Mouse (Mus musculus) ES-Bruce4 (cell line): ENCODE data around the gene D930007J09Rik. TPM values are rescaled to one million over a fixed set of nuclear protein-coding genes. Genes with fewer than 3 reads are reported as not detected.

Experiments used
- H3K27ac ChIP-seq: 2 replicates; pipeline ENCODE4 v1.5.1; 2012; ENCODE audit warnings: low read length, inconsistent platforms; ENCODE audit not compliant: insufficient read depth
- H3K27me3 ChIP-seq: 2 replicates; pipeline ENCODE4 v1.6.1; 2012; ENCODE audit warnings: mild to moderate bottlenecking, low read length, inconsistent platforms; ENCODE audit not compliant: control insufficient read depth, poor library complexity, insufficient read depth, severe bottlenecking
- H3K36me3 ChIP-seq: 2 replicates; pipeline ENCODE4 v1.6.1; 2012; ENCODE audit warnings: inconsistent platforms, mild to moderate bottlenecking, low read length, moderate library complexity; ENCODE audit not compliant: control insufficient read depth, poor library complexity, insufficient read depth, severe bottlenecking
- H3K4me1 ChIP-seq: one replicate; pipeline ENCODE4 v1.8.1; 2011; ENCODE audit warnings: low read length; ENCODE audit not compliant: control insufficient read depth, insufficient read depth
- H3K4me3 ChIP-seq: 2 replicates; pipeline ENCODE4 v1.5.1; 2011; ENCODE audit warnings: low read depth, mild to moderate bottlenecking, low read length
- H3K9ac ChIP-seq: 2 replicates; pipeline ENCODE4 v1.6.1; 2012; ENCODE audit warnings: low read depth, mild to moderate bottlenecking, inconsistent platforms; ENCODE audit not compliant: poor library complexity, severe bottlenecking
- H3K9me3 ChIP-seq: replicated peaks from 2 replicates; pipeline ENCODE4 v1.6.1; 2012; ENCODE audit warnings: mild to moderate bottlenecking, low read length, inconsistent platforms; ENCODE audit not compliant: control insufficient read depth, poor library complexity, insufficient read depth, severe bottlenecking
- CTCF ChIP-seq: IDR thresholded peaks from one replicate; pipeline ENCODE4 v1.8.1; 2011; ENCODE audit warnings: low read depth, low read length
- EP300 ChIP-seq: IDR thresholded peaks from 2 replicates; pipeline ENCODE4 v1.6.1; 2011; ENCODE audit warnings: low read depth, low read length; ENCODE audit not compliant: insufficient read depth
- POLR2A ChIP-seq: IDR thresholded peaks from one replicate; pipeline ENCODE4 v1.8.1; 2011; ENCODE audit warnings: low read length; ENCODE audit not compliant: insufficient read depth
- polyA plus RNA-seq: library from polyadenylated mRNA; stranded (reverse); fragments of >200 nt; gene quantifications from 2 replicates; pipeline ENCODE4 v1.2.4, GENCODE M21; 2011; ENCODE audit warnings: low read depth; ENCODE audit not compliant: missing spikeins, insufficient read depth, insufficient read length

The D930007J09Rik gene
- polyA plus RNA-seq, 1 experiment, result not detected

DNA sequence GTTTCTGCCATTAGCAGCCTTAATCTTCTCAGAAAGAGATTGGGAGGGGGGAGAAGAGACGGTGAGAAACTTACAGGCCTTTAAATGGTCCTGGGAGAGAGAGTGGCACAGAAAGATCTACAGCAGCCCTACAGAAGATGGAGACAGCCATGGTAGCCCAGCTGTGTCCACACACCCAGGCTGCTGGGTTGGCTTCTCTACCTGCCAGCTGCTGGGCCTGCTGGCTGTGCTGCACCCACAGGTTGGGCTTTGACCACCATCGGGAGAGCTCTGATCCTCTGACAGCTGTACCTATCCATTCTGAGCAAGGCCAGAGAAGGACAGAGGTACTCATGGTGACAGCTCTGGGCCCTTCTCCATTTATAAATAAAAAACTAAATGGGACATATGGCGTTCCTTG is 23.8 kb downstream of the D930007J09Rik start:
- H3K36me3 ChIP-seq, result no peaks in the 10 kb centered on the region
- H3K4me3 ChIP-seq, result no peak overlapping the region
- no peaks in the 10 kb centered on the region for H3K4me1 ChIP-seq
- no peak overlapping the region for H3K9ac ChIP-seq
- H3K27ac ChIP-seq, result no peak overlapping the region
- TF ChIP-seq POLR2A, result no peak
- TF ChIP-seq EP300, result no peak
- no peak for TF ChIP-seq CTCF
- no peaks in the 10 kb centered on the region for H3K9me3 ChIP-seq
- H3K27me3 ChIP-seq, result no peaks in the 10 kb centered on the region

DNA sequence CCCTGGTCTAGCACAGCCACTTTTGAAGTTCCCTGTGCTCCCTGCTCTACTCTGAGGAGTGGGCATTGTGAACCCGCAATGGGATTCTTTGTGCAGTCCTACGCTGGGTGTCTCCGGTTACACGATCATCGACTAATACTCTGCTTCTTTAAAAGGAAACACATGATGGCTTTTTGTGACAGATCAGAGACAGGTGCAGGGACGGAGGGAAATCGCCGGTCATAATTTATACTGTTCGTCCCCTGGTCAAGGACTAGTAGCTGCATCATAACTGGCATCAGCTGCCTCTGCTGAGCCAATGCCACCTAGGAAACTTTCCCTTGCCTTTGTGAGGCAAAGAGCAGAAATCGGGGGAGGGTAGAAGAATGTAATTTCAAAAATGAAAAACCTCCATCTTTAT is 26.3 kb downstream of the D930007J09Rik start:
- no peak for TF ChIP-seq POLR2A
- no peak for TF ChIP-seq CTCF
- no peak for TF ChIP-seq EP300
- H3K9me3 ChIP-seq, result no peaks in the 10 kb centered on the region
- no peaks in the 10 kb centered on the region for H3K4me1 ChIP-seq
- no peak overlapping the region for H3K27ac ChIP-seq
- H3K4me3 ChIP-seq, result no peak overlapping the region
- no peak overlapping the region for H3K9ac ChIP-seq
- H3K36me3 ChIP-seq, result no peaks in the 10 kb centered on the region
- H3K27me3 ChIP-seq, result no peaks in the 10 kb centered on the region

DNA sequence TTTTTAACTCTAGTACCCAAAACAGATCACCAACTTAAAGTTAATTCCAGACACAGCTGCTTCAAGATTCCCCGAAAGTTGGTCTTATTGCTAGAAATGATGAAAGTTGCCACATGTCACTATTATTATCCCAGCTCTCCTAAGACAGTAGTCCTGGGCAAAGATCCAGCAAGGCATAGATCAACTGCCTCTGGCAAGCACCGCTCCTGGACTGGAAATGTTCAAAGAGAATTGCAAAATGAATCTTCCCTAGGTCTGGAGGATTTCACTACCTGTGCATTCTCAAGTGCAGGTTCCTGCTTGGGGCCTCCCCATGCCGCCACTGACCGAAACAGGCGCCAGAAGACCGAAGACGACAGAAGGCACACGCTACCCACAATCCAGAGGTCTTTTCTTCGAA is 26.8 kb downstream of the D930007J09Rik start:
- H3K27ac ChIP-seq, result no peak overlapping the region
- H3K36me3 ChIP-seq, result no peaks in the 10 kb centered on the region
- H3K27me3 ChIP-seq, result no peaks in the 10 kb centered on the region
- H3K9ac ChIP-seq, result no peak overlapping the region
- TF ChIP-seq CTCF, result no peak
- no peak for TF ChIP-seq POLR2A
- TF ChIP-seq EP300, result no peak
- no peak overlapping the region for H3K4me3 ChIP-seq
- H3K4me1 ChIP-seq, result no peaks in the 10 kb centered on the region
- no peaks in the 10 kb centered on the region for H3K9me3 ChIP-seq

DNA sequence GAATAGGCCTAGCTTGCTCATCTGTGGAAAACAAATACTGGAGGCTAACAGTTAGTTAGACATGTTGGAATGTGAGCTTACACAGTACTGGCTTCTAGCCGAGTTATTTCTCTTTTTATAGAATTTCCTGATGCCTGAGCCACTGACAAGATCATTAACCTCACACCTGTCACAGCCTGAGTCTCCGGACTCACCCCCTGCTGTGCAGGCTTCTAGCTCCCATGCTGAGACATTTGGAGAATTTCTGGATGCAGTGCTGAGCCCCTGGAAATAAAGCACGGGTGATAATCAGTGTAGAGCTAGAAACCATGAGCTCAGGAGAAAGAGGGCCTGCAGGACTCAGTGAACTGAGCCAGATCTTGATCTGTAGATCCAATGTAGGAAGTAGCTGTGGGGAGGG is 32.7 kb downstream of the D930007J09Rik start:
- no peak for TF ChIP-seq POLR2A
- no peak for TF ChIP-seq CTCF
- TF ChIP-seq EP300, result no peak
- Histone ChIP-seq H3K27ac (no peak overlapping the region), H3K36me3 (no peaks in the 10 kb centered on the region), H3K4me3 (no peak overlapping the region), H3K9me3 (no peaks in the 10 kb centered on the region), H3K27me3 (no peaks in the 10 kb centered on the region), H3K9ac (no peak overlapping the region), H3K4me1 (no peaks in the 10 kb centered on the region)

DNA sequence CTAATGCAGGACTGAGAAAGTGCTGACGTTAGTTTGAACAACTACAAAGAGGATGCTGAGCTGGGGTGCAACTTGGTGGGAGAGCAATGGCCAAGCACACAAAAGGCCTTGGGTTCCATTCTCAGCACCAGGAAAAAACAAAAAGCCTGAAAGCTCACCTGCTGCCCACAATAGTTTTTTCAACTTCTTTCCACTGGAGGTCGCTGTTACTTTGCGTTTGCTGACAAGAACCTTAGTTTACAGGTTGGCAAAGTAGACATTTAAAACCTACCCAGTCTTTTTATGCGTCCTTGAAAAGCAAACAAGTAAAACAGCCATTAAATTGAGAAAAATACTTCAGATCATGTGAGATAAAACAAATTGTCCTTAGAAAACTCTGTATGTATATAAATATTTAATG is 34.5 kb downstream of the D930007J09Rik start:
- H3K36me3 ChIP-seq, result no peaks in the 10 kb centered on the region
- TF ChIP-seq EP300 (no peak), CTCF (peak; percentile 9)
- no peaks in the 10 kb centered on the region for H3K9me3 ChIP-seq
- H3K4me3 ChIP-seq, result no peak overlapping the region
- no peak overlapping the region for H3K27ac ChIP-seq
- no peak overlapping the region for H3K9ac ChIP-seq
- H3K27me3 ChIP-seq, result no peaks in the 10 kb centered on the region
- H3K4me1 ChIP-seq, result no peaks in the 10 kb centered on the region

DNA sequence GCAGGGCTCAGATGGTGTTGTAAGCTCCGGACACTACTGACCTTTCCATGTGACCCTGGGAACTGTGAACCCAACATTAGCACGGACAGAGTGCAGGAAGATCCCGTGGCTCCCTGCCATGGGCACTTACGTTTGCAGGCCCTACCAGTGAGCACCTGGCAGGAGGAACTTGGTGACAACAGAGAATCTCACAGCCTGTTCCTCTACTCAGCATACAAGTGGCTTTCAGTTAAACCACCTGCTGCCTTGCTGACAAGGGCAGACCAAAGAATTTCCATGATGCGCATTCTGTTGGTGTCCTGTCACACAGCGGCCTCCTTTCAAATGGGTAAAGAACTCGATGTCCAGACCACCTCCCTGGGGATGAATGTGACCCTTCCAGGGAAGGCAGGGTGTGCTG is 38.2 kb downstream of the D930007J09Rik start:
- no peaks in the 10 kb centered on the region; the same call in 1 of the 2 replicates for H3K27me3 ChIP-seq
- no peak overlapping the region for H3K27ac ChIP-seq
- H3K4me3 ChIP-seq, result no peak overlapping the region
- no peaks in the 10 kb centered on the region for H3K9me3 ChIP-seq
- TF ChIP-seq CTCF (no peak), EP300 (peak; percentile 71)
- no peaks in the 10 kb centered on the region for H3K4me1 ChIP-seq
- no peaks in the 10 kb centered on the region for H3K36me3 ChIP-seq
- H3K9ac ChIP-seq, result no peak overlapping the region
